Mouse (Mus musculus) bone marrow, adult 2 months (tissue): Measurements from ENCODE around the gene Sh3bp5.

Experiments used
- CTCF ChIP-seq: fragments of 200-500 bp; IDR thresholded peaks from 2 replicates; pipeline ENCODE4 v1.5.1; 2011; ENCODE audit warnings: low read length, control low read depth; ENCODE audit not compliant: control insufficient read depth, insufficient read depth
- POLR2A ChIP-seq: fragments of 200-500 bp; IDR thresholded peaks from 2 replicates; pipeline ENCODE4 v1.6.1; 2011; ENCODE audit warnings: low read depth, mild to moderate bottlenecking, control low read depth, low read length, borderline replicate concordance; ENCODE audit not compliant: control insufficient read depth

DNA sequence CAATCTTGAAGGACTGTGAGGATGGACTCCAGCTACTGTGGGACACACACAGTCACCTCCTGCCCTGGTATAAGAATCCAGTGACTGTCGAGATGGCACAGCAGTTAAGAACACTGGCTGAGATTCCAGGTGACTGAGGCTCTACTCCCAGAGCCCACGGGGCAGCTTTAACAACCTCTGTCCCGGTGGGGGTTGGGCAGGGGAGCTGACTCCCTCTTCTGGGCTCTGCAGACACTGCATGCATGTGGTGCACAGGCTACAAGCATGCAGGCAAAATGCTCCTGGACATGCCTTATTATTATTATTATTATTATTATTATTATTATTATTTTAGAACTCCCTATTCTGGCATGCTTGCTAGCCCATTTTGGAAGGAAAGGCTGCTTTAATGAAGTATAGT is 4.4 kb upstream of the Sh3bp5 start:
- TF ChIP-seq CTCF: no peak
- TF ChIP-seq POLR2A: no peak
